Mouse (Mus musculus) Patski (cell line): ENCODE data around the gene Plppr3. TPM values are rescaled to one million over a fixed set of nuclear protein-coding genes. Genes with fewer than 3 reads are reported as not detected.

Source experiments
- ATAC-seq: fragments of 100-300 bp; one replicate; pipeline ENCODE4 v1.8.0; 2021
- CTCF ChIA-PET: fragments of 350-600 bp; sonication (Branson Sonifier 250); formaldehyde crosslinking; loops from one replicate; lab custom pipeline; 2022; ENCODE audit warnings: inconsistent platforms; lab: Charles Lee
- POLR2A ChIA-PET: fragments of 350-600 bp; sonication (Branson Sonifier 250); formaldehyde crosslinking; loops from one replicate; lab custom pipeline; 2022; ENCODE audit warnings: antibody characterized with exemption, inconsistent platforms; lab: Charles Lee
- DNase-seq: peaks from one replicate; pipeline ENCODE4 v3.0.0-alpha.2; 2011; ENCODE audit warnings: low read depth, low spot score
- H3K27me3 ChIP-seq: fragments of 371-371 bp; one replicate; pipeline ENCODE4 v1.5.1; 2021
- CTCF ChIP-seq: fragments of 100-300 bp; IDR thresholded peaks from one replicate; pipeline ENCODE4 v1.5.1; 2021
- in situ Hi-C: fragments of 300-500 bp; cut with MboI; formaldehyde crosslinking; loops from 3 replicates; pipeline ENCODE4 v1.11.1; 2018; ENCODE audit warnings: low pct_unique_long_range_greater_than_20kb, mixed read lengths
- polyA plus RNA-seq: library from polyadenylated mRNA; unstranded; gene quantifications from one replicate; pipeline ENCODE4 v1.2.3, GENCODE M21; 2021

The Plppr3 gene
- polyA plus RNA-seq, 1 experiment from 2014 or later = 34.6 TPM

DNA sequence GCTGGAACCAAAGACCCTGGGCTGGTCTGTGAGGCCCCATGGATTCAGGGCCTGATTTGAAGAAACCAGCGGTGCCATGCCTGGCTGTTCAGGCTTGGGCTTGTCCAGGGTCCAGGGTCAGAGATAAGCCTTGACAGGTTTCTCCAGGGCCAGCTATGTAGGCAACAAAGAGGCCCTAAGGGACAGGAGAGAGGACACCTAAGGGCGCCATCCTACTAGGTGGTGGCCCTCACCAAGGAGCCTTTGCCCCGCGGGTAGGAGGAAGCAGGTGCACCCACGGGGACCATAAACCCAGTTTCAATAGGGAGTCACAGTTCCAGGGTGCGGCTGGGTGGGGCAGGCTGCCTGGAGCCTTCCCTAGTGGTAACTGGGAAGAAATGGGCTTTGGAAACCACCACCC, 51.4 kb downstream of the Plppr3 start:
- in situ Hi-C loops = no loop called here
- ATAC-seq = no peak
- no peak for TF ChIP-seq CTCF
- DNase-seq = no peak
- POLR2A ChIA-PET = no interaction called here
- CTCF ChIA-PET = no interaction called here
- no peaks in the 10 kb centered on the region for H3K27me3 ChIP-seq

DNA sequence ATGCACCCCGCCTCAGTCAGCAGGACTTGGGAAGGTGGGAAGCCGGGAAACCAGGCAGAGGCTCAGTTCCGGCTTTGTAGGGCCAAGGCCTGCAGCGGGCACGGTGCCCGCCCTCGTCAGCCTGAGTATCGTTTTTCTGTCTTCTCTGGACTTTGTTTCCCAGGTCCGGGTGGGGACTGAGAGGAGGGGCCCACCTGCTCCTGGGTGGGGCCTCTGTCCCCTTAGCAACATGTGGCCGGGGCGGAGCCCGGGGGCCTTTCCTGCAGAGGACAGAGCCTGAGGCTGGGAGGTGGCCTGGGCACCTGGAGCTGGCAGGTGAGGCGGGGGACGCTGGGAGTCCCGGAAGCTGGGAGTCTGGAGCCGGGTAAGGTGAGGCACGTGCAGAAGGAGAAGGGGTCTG, 52.1 kb downstream of the Plppr3 start:
- CTCF ChIA-PET = no interaction called here
- H3K27me3 ChIP-seq = no peaks in the 10 kb centered on the region
- POLR2A ChIA-PET = no interaction called here
- DNase-seq = no peak
- in situ Hi-C loops = no loop called here
- no peak for ATAC-seq
- no peak for TF ChIP-seq CTCF

DNA sequence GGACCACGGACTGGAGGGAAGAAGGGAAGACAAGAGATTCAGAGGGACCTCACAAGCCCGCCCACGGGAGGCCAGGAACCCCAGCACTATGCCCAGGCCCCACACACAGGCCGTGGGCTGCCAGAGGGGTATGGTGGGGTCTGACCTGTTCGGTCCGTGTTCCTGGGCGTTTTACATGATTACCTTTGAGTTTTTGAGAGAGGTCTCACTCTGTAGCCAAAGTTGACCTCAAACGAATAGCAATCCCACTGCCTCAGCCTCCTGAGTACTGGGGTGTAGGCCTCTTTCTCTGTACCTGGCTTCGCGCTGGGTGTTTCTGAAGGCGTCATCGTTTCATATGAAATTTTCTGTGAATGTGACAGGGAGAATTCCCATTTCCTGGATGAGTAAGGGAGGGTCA, 52.7 kb downstream of the Plppr3 start:
- CTCF ChIA-PET = no interaction called here
- POLR2A ChIA-PET = no interaction called here
- DNase-seq = no peak
- in situ Hi-C loops = no loop called here
- H3K27me3 ChIP-seq = no peaks in the 10 kb centered on the region
- TF ChIP-seq CTCF = no peak
- no peak for ATAC-seq

DNA sequence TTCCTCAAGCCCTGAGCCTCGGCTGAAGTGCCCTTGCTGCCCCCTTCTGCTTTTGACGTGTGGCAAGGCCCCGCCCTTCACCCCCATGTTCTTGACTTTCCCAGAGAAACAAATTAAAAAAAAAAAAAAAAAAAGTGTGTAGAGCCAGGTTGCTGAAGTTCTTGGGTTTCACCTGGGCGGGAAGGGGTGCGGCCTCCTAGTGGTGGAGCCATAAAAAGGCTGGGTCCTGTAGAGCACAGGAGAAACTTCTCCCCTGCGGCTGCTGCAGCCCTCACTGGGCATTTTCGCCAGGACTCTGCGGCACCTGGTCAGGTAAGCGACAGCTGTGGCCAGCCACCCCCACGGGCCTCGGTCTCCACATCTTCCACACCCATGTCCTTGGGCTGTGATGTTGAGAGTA, 53.7 kb downstream of the Plppr3 start, which contains the start of gene Misp:
Gene Misp, plus strand, starts transcription at position 208 of the 400 bp plus-strand sequence.
- DNase-seq (no peak), ATAC-seq (no peak)
- CTCF ChIA-PET = interaction anchor here (1.1 kb wide), 1 partner anchor 40 kb away, joined by 3 read pairs; no protein-coding TSS in a partner anchor
- POLR2A ChIA-PET = interaction anchor here (0.6 kb wide), 1 partner anchor 14 kb away, joined by 3 read pairs; no protein-coding TSS in a partner anchor
- in situ Hi-C loops = no loop called here
- TF ChIP-seq CTCF = no peak
- no peaks in the 10 kb centered on the region for H3K27me3 ChIP-seq

- no peak for ATAC-seq
- CTCF ChIA-PET = interaction anchor here (0.9 to 1.1 kb wide), 2 partner anchors 40 to 105 kb away, joined by 3 read pairs; no protein-coding TSS in a partner anchor
- no peaks in the 10 kb centered on the region for H3K27me3 ChIP-seq
- in situ Hi-C loops = no loop called here
- no peak for DNase-seq
- POLR2A ChIA-PET = no interaction called here
- no peak for TF ChIP-seq CTCF
Observed at GRCm38 (mm10) chr10:79820277-79820676, 54.2 kb downstream of the Plppr3 start.

DNA sequence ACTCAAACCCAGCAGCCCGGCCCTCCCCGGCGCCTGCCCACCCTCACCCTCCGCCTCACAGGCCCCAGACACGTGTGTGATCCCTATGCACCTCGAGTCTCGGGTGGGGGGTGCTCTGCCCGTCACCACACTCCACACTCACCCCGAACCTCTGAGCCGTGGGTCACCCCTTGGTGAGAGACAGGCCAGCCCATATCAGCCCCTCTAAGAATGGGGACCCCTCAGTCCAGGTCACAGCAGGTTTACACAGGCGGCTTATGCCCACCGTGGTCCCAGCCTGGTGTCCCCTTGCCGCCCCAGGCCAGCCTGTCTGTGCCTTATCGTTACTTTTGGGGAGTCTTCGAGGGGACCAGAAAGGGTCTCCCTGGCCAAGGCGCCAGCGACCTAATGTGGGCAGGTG, 54.8 kb downstream of the Plppr3 start:
- no peak for DNase-seq
- ATAC-seq = no peak
- CTCF ChIA-PET = interaction anchor here (0.9 kb wide), 1 partner anchor 106 kb away, joined by 3 read pairs; no protein-coding TSS in a partner anchor
- POLR2A ChIA-PET = no interaction called here
- in situ Hi-C loops = no loop called here
- TF ChIP-seq CTCF = no peak
- no peaks in the 10 kb centered on the region for H3K27me3 ChIP-seq

DNA sequence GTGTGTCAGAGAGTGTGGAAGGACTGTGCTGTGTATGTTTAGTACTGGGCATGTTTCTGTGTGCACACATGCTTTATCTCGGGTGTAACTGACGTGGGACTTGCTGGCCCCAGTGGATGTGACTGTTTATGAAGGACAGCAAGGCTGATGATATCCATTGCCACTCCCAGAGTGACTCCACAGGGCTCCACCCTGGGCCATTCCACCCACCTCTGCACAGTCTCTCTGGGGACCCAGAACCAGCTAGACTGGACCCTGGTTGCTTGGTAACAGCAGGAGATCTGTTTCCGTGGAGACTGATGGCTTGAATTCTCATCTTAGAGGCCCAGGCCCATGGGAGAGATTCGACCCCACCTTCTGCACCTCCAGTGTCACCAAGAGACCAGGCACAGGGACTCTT, 56.2 kb downstream of the Plppr3 start:
- DNase-seq = no peak
- in situ Hi-C loops = no loop called here
- TF ChIP-seq CTCF = no peak
- ATAC-seq = no peak
- CTCF ChIA-PET = no interaction called here
- no peaks in the 10 kb centered on the region for H3K27me3 ChIP-seq
- POLR2A ChIA-PET = no interaction called here

GRCm38 (mm10) chr10:79817111-79817510, 57.3 kb downstream of the Plppr3 start:
- ChIA-PET POLR2A (no interaction called here), CTCF (interaction anchor here (1.9 to 2.0 kb wide), 2 partner anchors 15 to 28 kb away, joined by 9 read pairs; no protein-coding TSS in a partner anchor)
- DNase-seq (no peak), ATAC-seq (no peak)
- in situ Hi-C loops = no loop called here
- H3K27me3 ChIP-seq = no peaks in the 10 kb centered on the region
- no peak for TF ChIP-seq CTCF

GRCm38 (mm10) chr10:79815671-79816494, 58.6 kb downstream of the Plppr3 start:
- ChIA-PET POLR2A (interaction anchor here (1.1 kb wide), 1 partner anchor 22 kb away, joined by 3 read pairs; no protein-coding TSS in a partner anchor), CTCF (interaction anchor here (0.7 to 2.0 kb wide), 6 partner anchors 9 to 47 kb away, joined by 3 to 9 read pairs (median 3); no protein-coding TSS in a partner anchor)
- ATAC-seq (peak; percentile 31), DNase-seq (no peak)
- H3K27me3 ChIP-seq = no peaks in the 10 kb centered on the region
- no peak for TF ChIP-seq CTCF
- in situ Hi-C loops = no loop called here

DNA sequence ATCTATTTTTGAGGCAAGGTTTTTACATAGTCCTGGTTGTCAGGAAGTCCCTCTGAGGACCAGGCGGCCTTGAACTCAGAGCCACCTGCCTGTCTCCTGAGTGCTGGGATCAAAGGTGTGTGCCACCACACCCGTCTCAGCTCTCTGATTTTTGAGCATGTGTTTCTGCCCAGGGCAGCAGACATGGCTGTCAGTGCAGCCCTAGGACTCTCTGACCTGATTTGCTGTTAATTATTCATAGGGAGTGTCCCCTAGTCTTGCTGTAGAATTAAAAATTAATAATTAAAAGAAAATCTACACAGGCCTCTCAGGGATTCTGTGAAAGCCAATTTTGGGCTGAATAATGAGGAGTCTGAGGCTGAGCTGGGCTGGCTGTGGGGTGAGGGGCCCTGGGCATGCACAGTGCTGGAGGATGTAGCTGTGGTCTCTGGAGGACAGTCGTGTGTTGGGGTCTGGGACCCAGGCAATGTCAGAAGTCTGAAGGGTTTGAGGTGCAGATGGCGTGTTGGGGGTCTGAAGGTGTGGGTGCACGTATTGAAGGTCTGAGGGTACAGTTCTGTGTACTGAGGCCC, 60.1 kb downstream of the Plppr3 start:
- H3K27me3 ChIP-seq = no peaks in the 10 kb centered on the region
- CTCF ChIA-PET = interaction anchor here (3.0 kb wide), 1 partner anchor 21 kb away, joined by 24 read pairs; the partner anchor contains the start of gene Palm
- in situ Hi-C loops = no loop called here
- POLR2A ChIA-PET = interaction anchor here (0.6 to 0.7 kb wide), 3 partner anchors 12 to 104 kb away, joined by 3 read pairs; no protein-coding TSS in a partner anchor
- TF ChIP-seq CTCF = no peak
- no peak for DNase-seq
- peak; percentile 33 for ATAC-seq
